Mouse (Mus musculus) bone marrow macrophage, adult 2 months (primary cell): ENCODE measurements around the gene Chmp5.

ENCODE experiments used
- CTCF ChIP-seq: IDR thresholded peaks from 2 replicates; pipeline ENCODE4 v1.5.1; 2012; ENCODE audit warnings: low read depth, mild to moderate bottlenecking, low read length, moderate library complexity
- POLR2A ChIP-seq: IDR thresholded peaks from 2 replicates; pipeline ENCODE4 v1.6.1; 2012; ENCODE audit warnings: mild to moderate bottlenecking, low read depth, low read length, borderline replicate concordance

GRCm38 (mm10) chr4:40970592-40970841, 22.3 kb downstream of the Chmp5 start:
- TF ChIP-seq POLR2A (no peak), CTCF (no peak)
